13 mouse cellular contexts compared by ENCODE assay signal in the genomic region with DNA sequence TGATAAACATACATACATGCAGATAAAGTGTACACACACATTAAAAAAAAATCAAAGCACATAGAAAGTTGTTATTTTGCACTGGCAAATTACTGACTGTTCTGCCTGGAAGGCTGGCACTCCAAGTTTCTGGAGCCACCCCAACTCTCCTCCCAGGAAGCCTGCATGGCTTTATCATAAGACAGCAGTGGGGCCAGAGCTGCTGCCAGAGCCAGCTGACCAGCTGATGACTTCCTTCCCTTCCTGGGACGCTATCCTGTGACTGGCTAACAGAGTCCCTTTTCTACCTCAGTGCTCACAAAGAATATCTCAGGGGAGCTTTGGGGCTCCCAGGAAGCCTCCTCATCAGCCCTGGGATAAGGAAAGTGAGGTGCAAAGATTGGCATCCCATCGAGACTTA. TPM values are rescaled to one million over a fixed set of nuclear protein-coding genes. Genes with fewer than 3 reads are reported as not detected.
A peak's percentile ranks its signal among the peaks of the same experiment; 100 is the strongest.
DNase-seq lines count a peak whose midpoint lies in the region; ATAC-seq and TF ChIP-seq lines count a peak whose summit lies in the region.
"Had no signal": no experiment of that assay in that cellular context is flagged by ENCODE, and none has a peak within 500 bp of the region (broad histone marks: within the 10 kb centered on the region; RNA-seq: fewer than 3 reads in every experiment).

No protein-coding gene starts in this region.

- no peaks in the 10 kb centered on the region for H3K27me3 ChIP-seq in lung, postnatal 0 days (replicated peaks; ENCODE audit: insufficient read depth, low read length)
- H3K27me3 ChIP-seq in stomach, postnatal 0 days (ENCODE audit: control insufficient read depth, insufficient read depth, low read length): no peaks in the 10 kb centered on the region

- ATAC-seq in lung, postnatal 0 days: no peak
- ATAC-seq in stomach, postnatal 0 days (ENCODE audit: low FRiP score, low TSS enrichment): no peak
- ATAC-seq: forebrain, embryonic 14.5 days had no signal

- no peak overlapping the region for H3K4me3 ChIP-seq in lung, adult 2 months (replicated peaks; ENCODE audit: extremely low read depth, low read depth, low read length)
- H3K4me3 ChIP-seq in lung, postnatal 0 days (ENCODE audit: low read depth, low read length): no peak overlapping the region
- H3K4me3 ChIP-seq in stomach, postnatal 0 days (ENCODE audit: low read depth, low read length): no peak overlapping the region
- H3K4me3 ChIP-seq: gastrocnemius, adult 2 months had no signal

- H3K4me2 ChIP-seq in lung, postnatal 0 days (replicated peaks; ENCODE audit: low read depth, low read length): no peak overlapping the region
- no peak overlapping the region for H3K4me2 ChIP-seq in stomach, postnatal 0 days (replicated peaks; ENCODE audit: low read depth)

- peak; percentile 8 for DNase-seq in embryo, embryonic 11 days
- DNase-seq in embryo, embryonic 9.5 days (ENCODE audit: extremely low spot score): no peak
- peak; percentile 4 for DNase-seq in lung, adult 2 months
- no peak for DNase-seq in lung, postnatal 0 days (ENCODE audit: low spot score)
- DNase-seq in heart, postnatal 36 days: peak; percentile 16 to 18
- DNase-seq in skeletal muscle tissue, adult 2 months (ENCODE audit: low read depth, low spot score): peak; percentile 9
- no peak for DNase-seq in stomach, postnatal 0 days (ENCODE audit: low spot score)
- DNase-seq in kidney, postnatal 10 days: no peak
- DNase-seq: adrenal gland, postnatal 25 days; gastrocnemius, adult 2 months; thymus, postnatal 36 days had no signal

- TF ChIP-seq EP300 in lung, postnatal 0 days (IDR thresholded peaks at IDR 0.05): no peak
- no peak for TF ChIP-seq EP300 in stomach, postnatal 0 days (optimal IDR thresholded peaks at IDR 0.05)

- intact Hi-C loops in heart, postnatal 36 days (cut with DNase I): no loop called here

- TF ChIP-seq POLR2A in lung, adult 2 months (IDR thresholded peaks at IDR 0.05; ENCODE audit: borderline replicate concordance, extremely low read depth, low read depth, low read length): no peak

- H3K9ac ChIP-seq in lung, postnatal 0 days (replicated peaks; ENCODE audit: low read depth): no peak overlapping the region
- no peak overlapping the region for H3K9ac ChIP-seq in stomach, postnatal 0 days (ENCODE audit: low read length)

- H3K27ac ChIP-seq in lung, postnatal 0 days (ENCODE audit: low read length): no peak overlapping the region
- no peak overlapping the region for H3K27ac ChIP-seq in stomach, postnatal 0 days (replicated peaks)
- H3K27ac ChIP-seq: gastrocnemius, adult 2 months; kidney, postnatal 0 days had no signal

- TF ChIP-seq CTCF in lung, adult 2 months (IDR thresholded peaks at IDR 0.05; ENCODE audit: insufficient read depth, low read length): no peak
- TF ChIP-seq CTCF in lung, postnatal 0 days (IDR thresholded peaks at IDR 0.05): no peak
- TF ChIP-seq CTCF in stomach, postnatal 0 days (IDR thresholded peaks at IDR 0.05; ENCODE audit: low read depth): no peak

- no peaks in the 10 kb centered on the region for H3K4me1 ChIP-seq in lung, adult 2 months (ENCODE audit: control insufficient read depth, insufficient read depth, low read length)
- H3K4me1 ChIP-seq in lung, postnatal 0 days (ENCODE audit: insufficient read depth, low read depth, low read length): no peaks in the 10 kb centered on the region
- H3K4me1 ChIP-seq in stomach, postnatal 0 days (replicated peaks; ENCODE audit: control insufficient read depth, insufficient read depth): no peaks in the 10 kb centered on the region

- WGBS in lung, adult 2 months: 24% methylated on average over 2 of the region's 2 CpGs
- 35% methylated on average over 2 of the region's 2 CpGs for WGBS in lung, postnatal 0 days
- 56% methylated on average over 2 of the region's 2 CpGs for WGBS in stomach, postnatal 0 days

- no peaks in the 10 kb centered on the region for H3K36me3 ChIP-seq in lung, postnatal 0 days (ENCODE audit: insufficient read depth, low read length)
- H3K36me3 ChIP-seq in stomach, postnatal 0 days (ENCODE audit: control insufficient read depth, insufficient read depth, low read length): no peaks in the 10 kb centered on the region

- H3K9me3 ChIP-seq in lung, postnatal 0 days (ENCODE audit: low read length): no peaks in the 10 kb centered on the region
- no peaks in the 10 kb centered on the region for H3K9me3 ChIP-seq in stomach, postnatal 0 days (ENCODE audit: control insufficient read depth, low read length)

RNA-seq across cellular contexts. Expression of a gene that starts 9.5 kb away (rescaled TPM):
- polyA plus RNA-seq in lung, adult 2 months (2012; rRNA removed): 4.0 and 5.9 TPM in 2 replicates
- polyA plus RNA-seq in lung, postnatal 0 days (2015; fragmentation: Nextera tagmentation; extraction: Ambion mirVana): 3.0 and 3.6 TPM in 2 replicates
- total RNA-seq in heart, postnatal 36 days (2021): 1 to 10 TPM in 1 of 2 experiments, under 1 TPM in 1; 0.97 to 1.3 TPM
- polyA plus RNA-seq in stomach, postnatal 0 days (2015; fragmentation: Nextera tagmentation; extraction: Ambion mirVana): 17.3 and 17.6 TPM in 2 replicates

RNA-seq across cellular contexts. Expression of a gene that starts 35.1 kb away (rescaled TPM):
- polyA plus RNA-seq in lung, adult 2 months (2012; rRNA removed): 67.7 and 97.9 TPM in 2 replicates
- 34.3 and 35.5 TPM in 2 replicates for polyA plus RNA-seq in lung, postnatal 0 days (2015; fragmentation: Nextera tagmentation; extraction: Ambion mirVana)
- total RNA-seq in heart, postnatal 36 days (2021): 10 to 100 TPM; 97.4 to 98.2 TPM
- polyA plus RNA-seq in stomach, postnatal 0 days (2015; fragmentation: Nextera tagmentation; extraction: Ambion mirVana): 52.1 and 52.3 TPM in 2 replicates

Comparison
In these comparisons a context has a peak if more than half of its experiments do, and no peak if none do; other contexts are left out.
1. DNase-seq: peak in embryo, embryonic 11 days (single experiment), lung, adult 2 months (single experiment), heart, postnatal 36 days (2 of 2) and skeletal muscle tissue, adult 2 months (single experiment); none in embryo, embryonic 9.5 days (single experiment), lung, postnatal 0 days (single experiment), stomach, postnatal 0 days (single experiment) and kidney, postnatal 10 days (single experiment).